Mouse (Mus musculus): ENCODE results near the gene Cc2d1a.

DNA sequence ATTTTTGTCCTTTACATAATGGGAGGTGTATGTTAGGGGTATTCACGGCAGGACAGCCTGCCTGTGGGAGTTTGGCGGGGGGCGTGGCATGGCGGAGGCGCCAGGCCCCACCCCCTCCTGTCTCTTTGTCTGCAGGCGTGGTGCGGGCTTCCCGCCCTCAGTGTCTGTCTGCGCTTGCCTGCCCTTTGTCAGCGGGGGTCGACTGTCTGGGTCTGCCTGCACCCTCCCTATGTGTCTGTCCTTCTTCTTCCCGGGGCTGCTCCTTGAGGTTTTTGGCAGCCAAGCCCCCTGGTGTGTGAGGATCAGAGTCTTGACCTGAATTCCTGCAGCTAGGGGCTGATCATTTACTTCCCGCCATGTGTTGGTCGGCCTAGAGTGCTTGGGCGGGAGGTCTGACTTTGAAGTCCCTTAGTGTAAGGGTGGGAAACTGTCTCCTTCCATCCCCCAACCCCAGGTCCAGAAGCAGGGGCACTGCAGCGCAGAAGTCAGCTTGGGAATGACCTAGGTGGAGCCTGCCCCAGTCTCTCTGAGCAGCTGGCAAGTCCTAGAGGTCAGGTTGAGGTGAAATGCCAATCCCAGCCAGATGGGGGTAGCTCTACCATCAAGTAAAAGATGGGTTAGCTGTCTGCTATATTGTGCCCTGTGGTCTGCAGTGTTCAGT lies 32.9 kb upstream of the Cc2d1a start:
- TF ChIP-seq CTCF (IDR thresholded peaks at IDR 0.05; ENCODE audit: low read depth, low read length) (no peak), POLR2A (IDR thresholded peaks at IDR 0.05; ENCODE audit: borderline replicate concordance, low read depth, low read length) (no peak)
